ENCODE assay signal across 23 mouse cellular contexts in genomic region chr11:82038535-82038934, GRCm38 (mm10). TPM values are rescaled to one million over a fixed set of nuclear protein-coding genes. Genes with fewer than 3 reads are reported as not detected.
DNase-seq lines count a peak whose midpoint lies in the region; ATAC-seq and TF ChIP-seq lines count a peak whose summit lies in the region.
"Had no signal": no experiment of that assay in that cellular context is flagged by ENCODE, and none has a peak within 500 bp of the region (broad histone marks: within the 10 kb centered on the region; RNA-seq: fewer than 3 reads in every experiment).

Gm17268 (minus strand) TSS chr11:82038562.

- DNase-seq in heart, adult 9 months (ENCODE audit: low spot score in 2 of 2), result no peak
- DNase-seq in left cerebral cortex, adult 2 months (ENCODE audit: extremely low spot score in 1 of 2, low spot score in 2 of 2), result no peak
- DNase-seq in left cerebral cortex, postnatal 14 days (ENCODE audit: low spot score in 2 of 2), result no peak
- DNase-seq in 3T3-L1 (ENCODE audit: low read depth, low spot score), result peak; percentile 82
- no peak for DNase-seq in adrenal gland, postnatal 4 days (ENCODE audit: low spot score in 2 of 2)
- DNase-seq in left cerebral cortex, postnatal 4 days, result no peak
- DNase-seq: adrenal gland, postnatal 36 days; gastrocnemius, postnatal 25 days; right cerebral cortex, adult 18-20 months had no signal

- WGBS in heart, embryonic 12.5 days, result 14% methylated on average over 2 of the region's 2 CpGs

- H3K9me3 ChIP-seq in heart, embryonic 12.5 days (replicated peaks), result no peaks in the 10 kb centered on the region
- H3K9me3 ChIP-seq: forebrain, embryonic 10.5 days; kidney, embryonic 15.5 days; liver, embryonic 15.5 days; midbrain, embryonic 10.5 days had no signal

- 0 out of 2 replicates have a peak, but pooled peaks have one; percentile 10 for ATAC-seq in heart, embryonic 12.5 days (ENCODE audit: insufficient number of reproducible peaks, low FRiP score)

- no peak within 1 kb of the TSS for H3K4me3 ChIP-seq in heart, embryonic 12.5 days
- H3K4me3 ChIP-seq in left cerebral cortex, adult 2 months, result no peak within 1 kb of the TSS
- H3K4me3 ChIP-seq in bone marrow macrophage, adult 2 months (ENCODE audit: insufficient read depth, low read length), result no peak within 1 kb of the TSS
- H3K4me3 ChIP-seq: forebrain, embryonic 10.5 days; kidney, embryonic 15.5 days; liver, embryonic 15.5 days; midbrain, embryonic 10.5 days had no signal

- H3K27me3 ChIP-seq in heart, embryonic 12.5 days (replicated peaks), result no peaks in the 10 kb centered on the region
- H3K27me3 ChIP-seq: kidney, embryonic 15.5 days; liver, embryonic 15.5 days had no signal

- no peak within 1 kb of the TSS for H3K4me2 ChIP-seq in heart, embryonic 12.5 days
- H3K4me2 ChIP-seq: kidney, embryonic 15.5 days; liver, embryonic 15.5 days had no signal

- TF ChIP-seq CTCF in left cerebral cortex, adult 2 months (IDR thresholded peaks at IDR 0.05), result peak; percentile 21
- TF ChIP-seq CTCF in bone marrow macrophage, adult 2 months (IDR thresholded peaks at IDR 0.05; ENCODE audit: low read depth, low read length), result no peak

- no peak within 1 kb of the TSS for H3K9ac ChIP-seq in heart, embryonic 12.5 days
- H3K9ac ChIP-seq: kidney, embryonic 15.5 days; liver, embryonic 15.5 days had no signal

- no peaks in the 10 kb centered on the region for H3K36me3 ChIP-seq in heart, embryonic 12.5 days
- H3K36me3 ChIP-seq: forebrain, embryonic 10.5 days; G1E; kidney, embryonic 15.5 days; liver, embryonic 15.5 days; midbrain, embryonic 10.5 days had no signal

- H3K27ac ChIP-seq in heart, embryonic 12.5 days (ENCODE audit: poor library complexity, severe bottlenecking), result peak within 1 kb of the TSS; percentile 16; the same call in 1 of the 2 replicates
- H3K27ac ChIP-seq in left cerebral cortex, adult 2 months, result no peak within 1 kb of the TSS
- peak within 1 kb of the TSS; percentile 37 for H3K27ac ChIP-seq in bone marrow macrophage, adult 2 months (ENCODE audit: insufficient read depth, low read depth, low read length)
- H3K27ac ChIP-seq: forebrain, embryonic 10.5 days; kidney, embryonic 15.5 days; liver, embryonic 15.5 days; midbrain, embryonic 10.5 days had no signal

- no peak for TF ChIP-seq POLR2A in bone marrow macrophage, adult 2 months (IDR thresholded peaks at IDR 0.05; ENCODE audit: borderline replicate concordance, low read depth, low read length)

- H3K4me1 ChIP-seq in heart, embryonic 12.5 days (replicated peaks), result peaks cover 25% of the 10 kb centered on the region
- H3K4me1 ChIP-seq in bone marrow macrophage, adult 2 months (ENCODE audit: control insufficient read depth, insufficient read depth, low read length), result peaks cover 71% of the 10 kb centered on the region
- H3K4me1 ChIP-seq: liver, embryonic 15.5 days; midbrain, embryonic 10.5 days had no signal

- intact Hi-C loops in left cerebral cortex, adult 2 months (cut with DNase I), result loop anchor here (5.0 kb wide), 1 partner anchor 41 kb away; no protein-coding TSS in a partner anchor
- intact Hi-C loops in left cerebral cortex, postnatal 14 days (cut with DNase I), result loop anchor here (5.0 kb wide), 1 partner anchor 41 kb away; no protein-coding TSS in a partner anchor
- intact Hi-C loops in left cerebral cortex, postnatal 4 days (cut with DNase I), result no loop called here

RNA-seq across cellular contexts. Expression of gene Gm17268, which starts in this region (rescaled TPM):
- polyA plus RNA-seq in heart, embryonic 12.5 days (2016; fragmentation: Nextera tagmentation; extraction: Ambion mirVana), result not detected in 2 replicates
- total RNA-seq in left cerebral cortex, adult 2 months (2021), result not detected
- not detected for total RNA-seq in left cerebral cortex, postnatal 14 days (2021)
- not detected in 2 replicates for polyA plus RNA-seq in bone marrow macrophage, adult 2 months (2012; ENCODE audit: insufficient read depth, insufficient read length, missing spikeins)
- not detected for total RNA-seq in adrenal gland, postnatal 4 days (2021)
- total RNA-seq in left cerebral cortex, postnatal 4 days (2021), result not detected
- total RNA-seq: adrenal gland, postnatal 36 days; G1E; gastrocnemius, postnatal 25 days; left cerebral cortex, postnatal 10 days; neutrophil, adult 5-6 weeks had no signal
- polyA plus RNA-seq: C2C12; embryonic facial prominence, embryonic 11.5 days; forebrain, embryonic 10.5 days; G1E; heart, embryonic 14.5 days; kidney, embryonic 15.5 days; liver, embryonic 15.5 days; midbrain, embryonic 10.5 days; stomach, embryonic 14.5 days; thymus, postnatal 0 days had no signal

Comparison
In these comparisons a context has a peak if more than half of its experiments do, and no peak if none do; other contexts are left out.
1. Peak in ATAC-seq and H3K27ac ChIP-seq in heart, embryonic 12.5 days; RNA of the gene not detected or under 1 TPM.